Mouse (Mus musculus) T-helper 1 cell (primary cell): ENCODE measurements at regions not wholly inside any gene's neighbourhood (a gene's known extent, or its start where the extent isn't known, plus 50 kb on each side); places are given as distances from the start of the nearest gene placed in this dataset.

ENCODE experiments used
- in situ Hi-C: fragments of 300-600 bp; cut with MboI, MseI; formaldehyde crosslinking; loops from one replicate; pipeline ENCODE4 v1.15.1; 2025; ENCODE audit warnings: high pct_unique_total_duplicates

DNA sequence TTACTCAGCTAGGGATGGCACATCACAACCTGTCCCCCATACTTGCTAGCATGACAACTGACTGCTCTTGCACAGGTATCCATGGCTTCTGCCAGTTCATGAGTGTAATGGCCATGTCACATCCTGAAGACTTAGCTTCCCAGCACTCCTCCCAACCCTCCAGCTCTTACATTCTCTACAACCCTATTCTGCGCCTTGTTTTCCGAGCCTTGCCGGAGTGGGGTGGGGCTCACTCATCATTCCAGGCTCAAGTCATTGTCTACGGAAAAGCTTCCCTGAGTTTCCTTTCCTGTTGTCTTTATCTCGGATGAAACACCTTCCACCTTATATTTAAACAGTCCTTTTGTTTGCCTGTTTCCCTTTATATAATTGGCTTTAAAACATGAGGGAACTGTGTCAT, 69.6 kb downstream of the Prdm13 start:
- in situ Hi-C loops, result no loop called here

DNA sequence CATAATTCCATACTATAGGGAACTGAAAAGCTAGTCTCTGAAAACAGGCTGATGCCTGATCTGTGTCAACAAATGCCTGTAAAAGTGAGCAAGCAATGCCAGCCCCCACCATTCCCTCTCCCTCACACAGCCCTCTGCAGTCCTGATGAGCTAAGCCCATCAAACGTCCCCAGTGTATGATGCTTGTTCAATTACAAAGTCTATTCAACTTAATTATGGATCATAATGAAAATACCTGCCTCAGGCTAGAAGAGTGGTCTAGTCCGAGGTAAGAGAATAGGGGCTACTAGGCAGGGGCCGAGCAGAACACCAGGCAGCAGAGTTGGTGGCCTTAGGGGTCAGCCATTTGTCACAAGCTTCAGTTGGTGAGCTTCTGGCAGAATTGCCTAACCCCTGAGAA, 71.3 kb downstream of the Prdm13 start:
- in situ Hi-C loops, result no loop called here

DNA sequence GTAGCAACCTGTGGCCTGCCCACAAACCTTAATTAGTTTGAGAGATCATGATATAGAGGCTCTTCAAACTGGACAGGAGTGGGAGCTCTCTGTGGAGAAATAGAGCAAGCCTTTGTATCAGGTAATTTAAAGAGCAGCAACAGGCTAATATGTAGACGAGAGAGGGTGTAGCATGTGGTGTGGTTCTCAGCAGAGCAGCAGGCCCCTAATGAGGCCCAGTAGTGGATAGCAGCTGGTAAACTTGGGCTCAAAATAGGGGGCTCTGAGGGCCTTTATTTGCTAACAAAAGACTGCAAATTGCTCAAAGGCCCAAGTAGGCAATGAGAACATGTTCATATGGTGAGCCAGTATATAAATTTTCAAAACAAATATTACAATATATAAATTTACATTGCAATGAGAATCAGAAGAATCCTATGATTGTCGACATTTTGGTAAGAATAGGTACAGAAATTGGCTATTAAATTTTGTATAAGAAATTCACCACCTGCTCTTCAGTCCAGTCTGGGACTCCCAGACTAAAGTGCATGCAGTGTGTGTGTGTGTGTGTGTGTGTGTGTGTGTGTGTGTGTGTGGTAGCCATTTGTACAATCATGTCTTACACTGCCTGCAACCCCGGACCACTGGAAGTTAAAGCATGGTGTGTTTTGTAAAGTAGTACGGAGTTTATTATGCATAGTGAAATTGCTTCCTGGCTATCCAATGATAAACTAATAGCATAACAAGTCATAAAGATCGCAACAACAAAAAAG, 74.1 kb downstream of the Prdm13 start:
- in situ Hi-C loops, result no loop called here

DNA sequence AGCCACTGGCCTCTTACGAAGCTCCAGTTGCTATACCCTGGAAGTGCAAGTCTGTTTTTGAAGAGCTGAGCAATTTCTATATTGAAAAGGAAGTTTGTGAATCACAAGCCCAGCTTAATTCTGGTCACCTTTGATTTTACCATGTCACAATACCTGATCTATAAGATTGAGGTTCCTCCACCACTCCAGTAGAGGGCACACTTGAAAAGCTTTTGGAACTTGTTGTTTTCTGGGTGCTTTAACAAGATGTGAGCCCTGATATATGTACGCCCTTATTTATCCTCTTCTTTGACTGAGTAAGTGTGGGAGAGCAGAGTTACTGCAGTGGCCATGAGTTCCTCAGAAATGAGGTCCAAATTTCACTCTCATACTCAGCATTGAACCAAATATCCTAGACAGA, 87.7 kb downstream of the Prdm13 start:
- in situ Hi-C loops, result loop anchor here (5.0 kb wide), 1 partner anchor 94 kb away; no protein-coding TSS in a partner anchor

DNA sequence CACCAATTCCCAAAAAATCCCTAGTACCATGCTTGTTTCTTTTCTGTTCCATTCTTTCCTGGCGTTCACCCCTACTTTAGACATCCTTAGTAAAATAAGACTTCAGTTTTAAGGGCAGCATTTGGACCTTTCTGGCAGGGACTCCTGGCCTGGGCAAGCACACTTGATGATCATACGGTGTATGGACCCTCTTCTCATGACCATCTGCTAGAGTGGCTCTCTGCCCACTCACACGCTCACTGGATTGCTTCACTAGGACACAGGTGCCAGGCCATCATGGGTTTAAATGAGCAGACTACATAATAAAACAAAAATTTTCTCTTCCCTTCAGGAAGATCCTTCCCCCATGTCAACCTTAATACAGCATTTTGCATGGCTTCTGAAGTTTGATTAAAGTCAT, 138.0 kb downstream of the Prdm13 start:
- in situ Hi-C loops, result loop anchor here (10.0 kb wide), 1 partner anchor 277 kb away; no protein-coding TSS in a partner anchor

- in situ Hi-C loops, result loop anchor here (10.0 kb wide), 1 partner anchor 155 kb away; no protein-coding TSS in a partner anchor
Measured at GRCm38 (mm10) chr4:21539583-21539982, 146.2 kb downstream of the Prdm13 start.

DNA sequence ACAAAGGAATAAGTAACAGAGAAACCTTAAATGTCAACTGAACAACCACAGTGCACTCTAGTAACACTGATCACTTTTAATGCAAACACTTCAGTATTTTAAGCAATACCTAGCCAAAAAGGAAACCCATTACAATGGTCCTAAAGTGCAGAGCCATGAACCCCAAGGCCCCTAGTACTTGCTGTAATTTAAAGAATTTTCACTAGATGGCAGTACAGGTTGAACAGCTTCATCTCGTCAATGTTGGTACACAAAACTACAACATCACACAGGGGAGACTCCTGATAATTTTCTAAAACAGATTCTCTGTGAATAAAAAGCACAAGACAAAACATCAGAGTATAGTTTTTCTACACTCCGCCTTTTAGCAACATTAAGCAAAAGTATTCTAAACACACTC, 149.8 kb downstream of the Prdm13 start:
- in situ Hi-C loops, result loop anchor here (10.0 kb wide), 1 partner anchor 159 kb away; no protein-coding TSS in a partner anchor

DNA sequence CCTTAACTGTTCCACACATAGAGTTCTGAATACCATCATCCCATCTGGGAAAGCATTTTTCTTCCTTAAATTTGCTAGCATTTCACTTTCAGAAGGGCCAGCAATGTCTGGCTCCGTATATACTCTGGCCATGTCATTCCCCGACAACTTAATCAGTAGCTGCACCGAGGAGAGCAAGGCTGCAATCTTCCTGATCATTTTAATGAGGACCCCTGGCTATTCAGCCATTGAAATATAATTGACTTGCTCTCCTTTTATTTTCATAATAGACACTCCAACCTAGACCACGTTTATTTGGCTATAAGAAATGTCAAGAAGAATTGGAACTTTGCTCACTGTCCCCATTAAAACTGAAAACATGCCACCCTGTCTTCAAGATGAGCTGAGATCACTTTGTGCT, 153.6 kb downstream of the Prdm13 start:
- in situ Hi-C loops, result loop anchor here (10.0 kb wide), 1 partner anchor 163 kb away; no protein-coding TSS in a partner anchor
